27 mouse cellular contexts compared by ENCODE assay signal in the genomic region with DNA sequence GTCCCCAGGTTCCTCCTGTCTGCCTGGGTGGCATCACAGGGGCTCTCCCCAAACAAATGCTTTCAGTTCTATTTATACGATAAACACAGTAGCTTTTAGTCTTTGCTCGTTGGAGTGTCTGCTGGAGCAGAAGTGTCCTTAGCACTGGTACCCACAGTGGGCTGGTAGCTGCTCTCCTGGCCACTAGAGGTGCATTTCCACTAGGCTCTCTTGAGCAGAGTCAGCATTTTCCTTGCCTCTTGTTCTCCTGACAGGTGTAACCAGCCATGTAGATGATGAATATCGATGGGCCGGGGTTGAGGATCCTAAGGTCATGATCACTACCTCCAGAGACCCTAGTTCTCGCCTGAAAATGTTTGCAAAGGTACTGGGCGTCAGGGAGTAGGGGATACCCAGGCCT. TPM values are rescaled to one million over a fixed set of nuclear protein-coding genes. Genes with fewer than 3 reads are reported as not detected.
"Had no signal": no experiment of that assay in that cellular context is flagged by ENCODE, and none has a peak within 500 bp of the region (broad histone marks: within the 10 kb centered on the region; RNA-seq: fewer than 3 reads in every experiment).

No protein-coding gene starts in this region.

- DNase-seq: liver, postnatal 0 days; lung, adult 2 months; lung, postnatal 14 days; lung, postnatal 36 days; right cerebral cortex, postnatal 14 days; right cerebral cortex, postnatal 4 days; spleen, adult 18-20 months; thymus, adult 18-20 months; thymus, postnatal 14 days; thymus, postnatal 36 days had no signal

- H3K27me3 ChIP-seq: lung, embryonic 15.5 days; megakaryocyte, embryonic 14.5 days; midbrain, embryonic 13.5 days; midbrain, embryonic 15.5 days; neural tube, embryonic 12.5 days had no signal

- H3K4me2 ChIP-seq: lung, embryonic 15.5 days; midbrain, embryonic 11.5 days; midbrain, embryonic 13.5 days; midbrain, embryonic 15.5 days; neural tube, embryonic 12.5 days had no signal

- H3K9me3 ChIP-seq: lung, embryonic 15.5 days; megakaryocyte, embryonic 14.5 days; midbrain, embryonic 13.5 days; midbrain, embryonic 15.5 days; neural tube, embryonic 12.5 days had no signal

- H3K4me3 ChIP-seq: lung, embryonic 15.5 days; midbrain, embryonic 13.5 days; midbrain, embryonic 15.5 days; neural tube, embryonic 12.5 days had no signal

- H3K9ac ChIP-seq: liver, postnatal 0 days; lung, embryonic 15.5 days; midbrain, embryonic 13.5 days; midbrain, embryonic 15.5 days; neural tube, embryonic 12.5 days had no signal

- ATAC-seq: liver, postnatal 0 days; lung, postnatal 0 days; midbrain, embryonic 13.5 days; midbrain, embryonic 15.5 days had no signal

- H3K27ac ChIP-seq: lung, embryonic 15.5 days; macrophage; midbrain, embryonic 13.5 days; midbrain, embryonic 15.5 days; neural tube, embryonic 12.5 days had no signal

RNA-seq across cellular contexts. Expression of gene Prss39, which starts 55.1 kb away (rescaled TPM):
- total RNA-seq: megakaryocyte progenitor cell, adult 5-6 weeks; midbrain, postnatal 0 days; monocyte, adult 5-6 weeks; neutrophil, adult 5-6 weeks had no signal
- polyA plus RNA-seq: liver, postnatal 0 days; lung, embryonic 15.5 days; lung, postnatal 0 days; macrophage; midbrain, embryonic 11.5 days; midbrain, embryonic 13.5 days; midbrain, embryonic 15.5 days; midbrain, postnatal 0 days; neural tube, embryonic 12.5 days; neural tube, embryonic 14.5 days; small intestine, adult 2 months; stomach, embryonic 14.5 days; stomach, embryonic 16.5 days; thymus, postnatal 0 days had no signal
